In the genomic region with DNA sequence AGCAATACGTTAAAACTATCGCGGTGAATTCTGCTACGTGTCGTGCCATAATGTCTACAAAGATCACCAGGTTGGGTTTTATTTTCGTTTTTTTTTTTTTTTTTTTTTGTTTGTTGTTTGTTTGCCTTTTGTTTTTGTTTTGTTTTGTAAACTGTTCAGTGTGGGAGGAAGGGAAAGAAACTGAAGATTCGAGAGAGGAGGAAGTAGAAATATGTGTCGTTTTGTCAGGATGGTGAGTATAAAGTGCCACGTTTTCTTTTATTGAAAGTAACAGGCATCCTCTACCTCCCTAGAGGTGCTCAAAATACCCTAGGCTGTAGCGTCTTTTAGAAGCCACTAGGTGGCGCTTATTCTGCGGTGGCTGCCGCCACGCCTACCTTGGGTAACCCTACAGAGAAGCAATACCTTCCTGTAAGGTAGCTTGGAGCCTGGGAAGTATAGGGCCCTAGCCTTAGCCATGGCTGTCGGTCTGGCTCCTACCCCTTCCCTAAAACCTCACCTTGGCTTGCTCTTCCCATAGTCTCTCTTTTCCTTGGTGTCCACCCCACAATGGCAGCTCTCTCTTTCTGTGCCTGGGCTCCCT, we compare ENCODE assay signal across 9 mouse cellular contexts.
DNase-seq lines count a peak whose midpoint lies in the region; ATAC-seq and TF ChIP-seq lines count a peak whose summit lies in the region.
"Had no signal": no experiment of that assay in that cellular context is flagged by ENCODE, and none has a peak within 500 bp of the region (broad histone marks: within the 10 kb centered on the region; RNA-seq: fewer than 3 reads in every experiment).

No protein-coding gene starts in this region.

- WGBS in heart, embryonic 14.5 days = 25% methylated on average over 15 of the region's 15 CpGs

- no peak overlapping the region for H3K4me2 ChIP-seq in heart, embryonic 14.5 days (ENCODE audit: low read length)
- H3K4me2 ChIP-seq: embryonic facial prominence, embryonic 13.5 days had no signal

- ATAC-seq in heart, embryonic 14.5 days (ENCODE audit: insufficient number of reproducible peaks, insufficient read depth, low FRiP score, low read depth) = 0 out of 2 replicates have a peak, but pooled peaks have one; percentile 35
- ATAC-seq in G1E (ENCODE audit: extremely low read depth, insufficient number of reproducible peaks, low FRiP score, poor library complexity, severe bottlenecking) = 0 out of 2 replicates have a peak, but pooled peaks have one; percentile 28
- peak; percentile 90 to 94 for ATAC-seq in hematopoietic stem cell, adult 5-6 weeks (replicated peaks in 1 of 2; ENCODE audit: insufficient read depth in 1 of 2, low FRiP score in 2 of 2, low TSS enrichment in 1 of 2, low read depth in 1 of 2, poor library complexity in 2 of 2, severe bottlenecking in 2 of 2)

- H3K27ac ChIP-seq in heart, embryonic 14.5 days (replicated peaks in 1 of 2; ENCODE audit: control insufficient read depth in 1 of 2, insufficient read depth in 1 of 2, low read depth in 2 of 2, low read length in 2 of 2) = no peak overlapping the region
- H3K27ac ChIP-seq: embryonic facial prominence, embryonic 13.5 days had no signal

- no peak overlapping the region for H3K4me3 ChIP-seq in heart, embryonic 14.5 days (ENCODE audit: control insufficient read depth in 1 of 2, insufficient read depth in 1 of 2, low read depth in 1 of 2, low read length in 2 of 2)
- no peak overlapping the region for H3K4me3 ChIP-seq in G1E (ENCODE audit: low read depth, low read length)
- H3K4me3 ChIP-seq: embryonic facial prominence, embryonic 13.5 days had no signal

- intact Hi-C loops in heart, postnatal 10 days (cut with DNase I) = loop anchor here (2.0 kb wide), 1 partner anchor 38 kb away; no protein-coding TSS in a partner anchor
- intact Hi-C loops in left cerebral cortex, postnatal 14 days (cut with DNase I) = loop anchor here (5.0 kb wide), 1 partner anchor 40 kb away; no protein-coding TSS in a partner anchor
- intact Hi-C loops in left cerebral cortex, postnatal 10 days (cut with DNase I) = no loop called here

- no peaks in the 10 kb centered on the region for H3K27me3 ChIP-seq in heart, embryonic 14.5 days (ENCODE audit: control insufficient read depth, insufficient read depth, low read length)
- H3K27me3 ChIP-seq in G1E (ENCODE audit: insufficient read depth, low read length) = no peaks in the 10 kb centered on the region
- H3K27me3 ChIP-seq: embryonic facial prominence, embryonic 13.5 days had no signal

- DNase-seq in heart, postnatal 10 days = no peak
- DNase-seq in 3T3-L1 (ENCODE audit: low read depth, low spot score) = peak; percentile 6
- peak; percentile 2 for DNase-seq in G1E (ENCODE audit: low spot score)
- DNase-seq in left cerebral cortex, postnatal 14 days (ENCODE audit: low spot score in 2 of 2) = no peak
- DNase-seq in right cerebral cortex, postnatal 10 days (ENCODE audit: low spot score in 2 of 2) = no peak
- no peak for DNase-seq in left cerebral cortex, postnatal 10 days (ENCODE audit: extremely low spot score in 1 of 2, low spot score in 2 of 2)

- no peak overlapping the region for H3K9ac ChIP-seq in heart, embryonic 14.5 days (ENCODE audit: low read length)
- H3K9ac ChIP-seq: embryonic facial prominence, embryonic 13.5 days had no signal

- TF ChIP-seq CTCF in G1E (IDR thresholded peaks at IDR 0.05; ENCODE audit: low read depth, low read length) = peak; percentile 60

- no peaks in the 10 kb centered on the region for H3K36me3 ChIP-seq in heart, embryonic 14.5 days (ENCODE audit: control insufficient read depth, insufficient read depth, low read length)
- H3K36me3 ChIP-seq in G1E (replicated peaks) = no peaks in the 10 kb centered on the region
- H3K36me3 ChIP-seq: embryonic facial prominence, embryonic 13.5 days had no signal

- peaks cover 0 to 2% of the 10 kb centered on the region in 2 experiments; a peak in 2 of 4 replicates for H3K4me1 ChIP-seq in heart, embryonic 14.5 days (ENCODE audit: control insufficient read depth in 2 of 2, insufficient read depth in 2 of 2, low read length in 2 of 2)
- no peaks in the 10 kb centered on the region for H3K4me1 ChIP-seq in G1E (ENCODE audit: insufficient read depth, low read depth, low read length)

- H3K9me3 ChIP-seq in heart, embryonic 14.5 days (ENCODE audit: control insufficient read depth, low read length) = no peaks in the 10 kb centered on the region
- no peaks in the 10 kb centered on the region for H3K9me3 ChIP-seq in G1E (replicated peaks)
- H3K9me3 ChIP-seq: embryonic facial prominence, embryonic 13.5 days had no signal

Comparison
In these comparisons a context has a peak if more than half of its experiments do, and no peak if none do; other contexts are left out.
1. ATAC-seq: peak in every context shown above with its lines; median percentile 92 in hematopoietic stem cell, adult 5-6 weeks; 35 in heart, embryonic 14.5 days; 28 in G1E.
2. DNase-seq: peak in 3T3-L1 (single experiment) and G1E (single experiment); none in heart, postnatal 10 days (0 of 2), left cerebral cortex, postnatal 14 days (0 of 2), right cerebral cortex, postnatal 10 days (0 of 2) and left cerebral cortex, postnatal 10 days (0 of 2).